Mouse (Mus musculus): Measurements from ENCODE around the gene Tbc1d22b.

GRCm38 (mm10) chr17:29637895-29638294 lies 88.3 kb downstream of the Tbc1d22b start:
- TF ChIP-seq CTCF (IDR thresholded peaks at IDR 0.05; ENCODE audit: low read depth) (no peak), EP300 (IDR thresholded peaks at IDR 0.05; ENCODE audit: low read depth) (no peak)

All from heart, postnatal 0 days (tissue).